Mouse (Mus musculus) E14TG2a.4 (cell line): ENCODE data around the gene Ano10.

Experiments used
- CTCF ChIP-seq: conservative IDR thresholded peaks from 2 replicates; pipeline ENCODE4 v1.5.1; 2014; ENCODE audit warnings: low read length
- NANOG ChIP-seq: IDR thresholded peaks from 2 replicates; pipeline ENCODE4 v1.6.1; 2014; ENCODE audit warnings: borderline replicate concordance, low read length, mixed read lengths

DNA sequence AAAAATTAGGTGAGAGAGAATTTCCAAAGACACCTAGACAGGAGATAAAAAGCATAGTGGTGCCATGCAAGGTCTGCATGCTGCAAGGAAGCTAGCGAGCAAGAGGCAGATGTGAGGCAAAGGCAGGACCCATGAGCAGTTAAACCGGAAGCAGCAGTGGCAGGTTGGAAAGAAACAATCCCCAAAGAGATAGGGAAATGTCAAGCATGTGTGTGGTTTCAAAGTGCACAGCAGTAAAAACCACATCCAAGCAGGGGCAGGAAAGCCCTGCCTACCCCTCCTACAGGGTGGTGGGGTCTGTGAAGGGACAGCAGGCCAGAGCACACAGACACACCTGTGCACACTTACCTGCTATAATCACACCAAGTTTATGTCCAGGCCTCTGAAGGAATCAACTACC is 61.3 kb downstream of the Ano10 start:
- no peak for TF ChIP-seq CTCF
- no peak for TF ChIP-seq NANOG
